Mouse (Mus musculus): ENCODE measurements around the gene Trim5. TPM values are rescaled to one million over a fixed set of nuclear protein-coding genes. Genes with fewer than 3 reads are reported as not detected.

Trim5 gene
- polyA plus RNA-seq, 1 experiment from 2014 or later: 0.11 TPM

- peak; percentile 29 for DNase-seq (ENCODE audit: low spot score)
- 11% methylated on average over 13 of the region's 13 CpGs for WGBS
- Histone ChIP-seq H3K27me3 (ENCODE audit: low read depth, poor library complexity, severe bottlenecking) (no peaks in the 10 kb centered on the region), H3K9me3 (replicated peaks) (no peaks in the 10 kb centered on the region), H3K36me3 (no peaks in the 10 kb centered on the region), H3K4me1 (peaks cover 2% of the 10 kb centered on the region; the same call in 1 of the 2 replicates), H3K27ac (replicated peaks) (peak within 1 kb of the TSS; percentile 72), H3K4me3 (peak within 1 kb of the TSS; percentile 47)
Observed at GRCm38 (mm10) chr7:104244287-104245181, 43.4 kb downstream of the Trim5 start, which contains the start of gene Trim34a. Gene Trim34a (plus strand): TSS chr7:104244457.

- WGBS: 59% methylated on average over 1 of the region's 1 CpGs
Observed at GRCm38 (mm10) chr7:104243616-104244015, 44.3 kb downstream of the Trim5 start.

DNA sequence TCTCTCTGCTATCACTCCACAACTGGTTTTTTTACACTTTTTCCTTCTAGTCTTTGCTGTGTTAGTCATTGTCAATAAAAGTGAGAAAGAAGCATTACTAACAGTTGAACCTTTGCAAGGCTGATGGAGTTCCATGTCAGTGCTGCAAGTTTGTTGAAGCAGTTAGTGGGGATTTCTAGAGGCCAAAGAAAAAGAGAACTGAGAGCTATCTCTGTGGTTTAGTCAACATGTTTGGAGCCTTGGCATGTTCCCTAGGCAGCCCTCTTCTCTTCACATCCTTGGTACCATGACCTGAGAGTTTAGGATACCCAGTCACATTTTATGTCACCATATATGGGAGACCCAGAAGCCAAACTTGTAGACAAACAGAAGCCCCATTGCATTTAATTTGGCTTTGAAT, 47.0 kb downstream of the Trim5 start:
- Histone ChIP-seq H3K27me3 (ENCODE audit: low read depth, poor library complexity, severe bottlenecking) (no peaks in the 10 kb centered on the region), H3K4me3 (no peak overlapping the region), H3K27ac (replicated peaks) (no peak overlapping the region), H3K4me1 (peaks cover 2% of the 10 kb centered on the region; the same call in 1 of the 2 replicates), H3K9me3 (replicated peaks) (no peaks in the 10 kb centered on the region), H3K36me3 (no peaks in the 10 kb centered on the region)
- no peak for DNase-seq (ENCODE audit: low spot score)

More at GRCm38 (mm10) chr7:104243616-104244015, 44.3 kb downstream of the Trim5 start:
- no peaks in the 10 kb centered on the region for H3K9me3 ChIP-seq (replicated peaks)
- no peaks in the 10 kb centered on the region for H3K27me3 ChIP-seq (ENCODE audit: low read depth, poor library complexity, severe bottlenecking)
- no peaks in the 10 kb centered on the region for H3K36me3 ChIP-seq
- no peak for DNase-seq (ENCODE audit: low spot score)
- H3K4me1 ChIP-seq: peaks cover 2% of the 10 kb centered on the region; the same call in 1 of the 2 replicates
- H3K27ac ChIP-seq (replicated peaks): no peak overlapping the region
- no peak overlapping the region for H3K4me3 ChIP-seq

DNA sequence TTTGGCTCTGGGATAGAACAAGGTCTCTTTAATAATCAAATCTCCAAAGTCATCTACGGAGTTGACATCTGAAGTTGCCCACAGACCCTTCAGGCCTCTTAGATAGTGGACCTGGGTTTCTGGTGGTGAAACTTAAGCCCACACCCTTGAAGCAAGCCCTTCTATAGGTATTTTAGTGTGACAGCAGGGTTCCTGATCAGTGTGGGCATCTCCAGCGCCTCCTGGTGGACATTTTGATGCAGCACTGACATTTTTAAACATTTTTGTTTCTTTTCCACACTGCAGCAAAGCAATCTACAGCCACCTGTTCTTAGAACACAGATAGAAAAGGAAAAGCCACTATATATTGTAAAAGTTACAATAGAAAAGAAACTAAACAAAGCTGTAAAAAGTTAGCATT, 56.7 kb downstream of the Trim5 start:
- Histone ChIP-seq H3K4me3 (no peak overlapping the region), H3K27ac (replicated peaks) (no peak overlapping the region), H3K4me1 (no peaks in the 10 kb centered on the region), H3K36me3 (no peaks in the 10 kb centered on the region), H3K9me3 (replicated peaks) (no peaks in the 10 kb centered on the region), H3K27me3 (ENCODE audit: low read depth, poor library complexity, severe bottlenecking) (no peaks in the 10 kb centered on the region)
- WGBS: 37% methylated on average over 2 of the region's 2 CpGs
- no peak for DNase-seq (ENCODE audit: low spot score)

- peak; percentile 64 for DNase-seq (ENCODE audit: low spot score)
- Histone ChIP-seq H3K4me1 (peaks cover 12% of the 10 kb centered on the region), H3K27ac (replicated peaks) (peak within 1 kb of the TSS; percentile 71), H3K36me3 (no peaks in the 10 kb centered on the region), H3K9me3 (replicated peaks) (no peaks in the 10 kb centered on the region), H3K27me3 (ENCODE audit: low read depth, poor library complexity, severe bottlenecking) (no peaks in the 10 kb centered on the region), H3K4me3 (peak within 1 kb of the TSS; percentile 56)
- 2% methylated on average over 37 of the region's 37 CpGs for WGBS
Observed at GRCm38 (mm10) chr7:104218701-104219569, 69.0 kb downstream of the Trim5 start, which contains the start of gene Trim6. Gene Trim6 (plus strand): TSS chr7:104218793.

DNA sequence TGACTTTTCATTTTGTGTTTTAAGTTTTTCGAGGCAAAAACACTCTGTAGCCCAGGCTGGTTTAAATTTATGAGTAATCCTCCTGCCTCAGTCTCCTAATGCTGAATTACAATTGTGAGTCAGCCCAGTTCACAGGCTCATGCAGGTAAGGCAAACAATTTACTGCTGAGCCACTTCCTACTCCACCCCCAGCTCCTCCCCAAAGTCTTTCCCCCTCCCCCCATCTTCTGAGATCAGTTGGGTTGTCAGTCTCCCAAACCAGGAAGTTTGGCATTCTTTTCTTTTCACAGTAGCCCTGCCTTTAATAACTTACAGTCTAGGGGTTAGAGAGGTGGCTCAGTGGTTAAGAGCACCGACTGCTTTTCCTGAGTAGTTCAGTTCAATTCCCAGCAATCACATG, 70.0 kb downstream of the Trim5 start:
- Histone ChIP-seq H3K4me3 (no peak overlapping the region), H3K27ac (replicated peaks) (no peak overlapping the region), H3K27me3 (ENCODE audit: low read depth, poor library complexity, severe bottlenecking) (no peaks in the 10 kb centered on the region), H3K9me3 (replicated peaks) (no peaks in the 10 kb centered on the region), H3K4me1 (peaks cover 12% of the 10 kb centered on the region), H3K36me3 (no peaks in the 10 kb centered on the region)
- WGBS: 83% methylated on average over 2 of the region's 2 CpGs
- no peak for DNase-seq (ENCODE audit: low spot score)

GRCm38 (mm10) chr7:104216011-104216535, 71.8 kb downstream of the Trim5 start:
- Histone ChIP-seq H3K4me3 (no peak overlapping the region), H3K9me3 (replicated peaks) (no peaks in the 10 kb centered on the region), H3K36me3 (no peaks in the 10 kb centered on the region), H3K4me1 (peaks cover 12% of the 10 kb centered on the region), H3K27ac (replicated peaks) (no peak overlapping the region), H3K27me3 (ENCODE audit: low read depth, poor library complexity, severe bottlenecking) (no peaks in the 10 kb centered on the region)
- DNase-seq (ENCODE audit: low spot score): no peak
- 59% methylated on average over 1 of the region's 1 CpGs for WGBS

Other genes starting within 250 kb of the Trim5 start
- not detected in 2 replicates for gene Olfr642, start 235.4 kb downstream of the Trim5 start, polyA plus RNA-seq (2016; fragmentation: Nextera tagmentation; extraction: Ambion mirVana)
- not detected in 2 replicates for gene 4930516K23Rik, start 226.6 kb downstream of the Trim5 start, polyA plus RNA-seq (2016; fragmentation: Nextera tagmentation; extraction: Ambion mirVana)
- gene Olfr644, start 216.2 kb downstream of the Trim5 start, polyA plus RNA-seq (2016; fragmentation: Nextera tagmentation; extraction: Ambion mirVana): not detected in 2 replicates
- not detected in 2 replicates for gene Olfr645, start 202.6 kb downstream of the Trim5 start, polyA plus RNA-seq (2016; fragmentation: Nextera tagmentation; extraction: Ambion mirVana)
- not detected in 2 replicates for gene Olfr646, start 183.2 kb downstream of the Trim5 start, polyA plus RNA-seq (2016; fragmentation: Nextera tagmentation; extraction: Ambion mirVana)
- not detected in 2 replicates for gene Ubqln5, start 158.3 kb downstream of the Trim5 start, polyA plus RNA-seq (2016; fragmentation: Nextera tagmentation; extraction: Ambion mirVana)
- not detected in 2 replicates for gene Olfr643, start 150.7 kb downstream of the Trim5 start, polyA plus RNA-seq (2016; fragmentation: Nextera tagmentation; extraction: Ambion mirVana)
- not detected in 2 replicates for gene Ubqln3, start 144.8 kb downstream of the Trim5 start, polyA plus RNA-seq (2016; fragmentation: Nextera tagmentation; extraction: Ambion mirVana)
- gene Ubqlnl, start 137.5 kb downstream of the Trim5 start, polyA plus RNA-seq (2016; fragmentation: Nextera tagmentation; extraction: Ambion mirVana): not detected in 2 replicates
- not detected in 2 replicates for gene Olfm5, start 123.3 kb downstream of the Trim5 start, polyA plus RNA-seq (2016; fragmentation: Nextera tagmentation; extraction: Ambion mirVana)
- gene Olfr648, start 104.7 kb downstream of the Trim5 start, polyA plus RNA-seq (2016; fragmentation: Nextera tagmentation; extraction: Ambion mirVana): 0.21 and 0.29 TPM in 2 replicates
- not detected in 2 replicates for gene Olfr649, start 92.1 kb downstream of the Trim5 start, polyA plus RNA-seq (2016; fragmentation: Nextera tagmentation; extraction: Ambion mirVana)
- 3.6 and 4.9 TPM in 2 replicates for gene Trim6, start 69.3 kb downstream of the Trim5 start, polyA plus RNA-seq (2016; fragmentation: Nextera tagmentation; extraction: Ambion mirVana)
- gene Trim34a, start 43.6 kb downstream of the Trim5 start, polyA plus RNA-seq (2016; fragmentation: Nextera tagmentation; extraction: Ambion mirVana): 0.44 and 0.93 TPM in 2 replicates
- 1.2 and 1.8 TPM in 2 replicates for gene Trim12a, start 27.4 kb upstream of the Trim5 start, polyA plus RNA-seq (2016; fragmentation: Nextera tagmentation; extraction: Ambion mirVana)
- gene Trim34b, start 41.4 kb upstream of the Trim5 start, polyA plus RNA-seq (2016; fragmentation: Nextera tagmentation; extraction: Ambion mirVana): not detected in 2 replicates
- 0.41 and 0.46 TPM in 2 replicates for gene Trim12c, start 65.3 kb upstream of the Trim5 start, polyA plus RNA-seq (2016; fragmentation: Nextera tagmentation; extraction: Ambion mirVana)
- 0.25 TPM in 1 of 2 replicates, not detected in the other for gene Trim30b, start 81.8 kb upstream of the Trim5 start, polyA plus RNA-seq (2016; fragmentation: Nextera tagmentation; extraction: Ambion mirVana)
- not detected in 2 replicates for gene Trim30c, start 112.7 kb upstream of the Trim5 start, polyA plus RNA-seq (2016; fragmentation: Nextera tagmentation; extraction: Ambion mirVana)
- 0.30 and 0.51 TPM in 2 replicates for gene Trim30a, start 177.1 kb upstream of the Trim5 start, polyA plus RNA-seq (2016; fragmentation: Nextera tagmentation; extraction: Ambion mirVana)
- 0.12 and 0.35 TPM in 2 replicates for gene Trim30d, start 219.8 kb upstream of the Trim5 start, polyA plus RNA-seq (2016; fragmentation: Nextera tagmentation; extraction: Ambion mirVana)

All from midbrain, embryonic 10.5 days (tissue).